Comparison of ENCODE assay signal across 11 mouse cellular contexts in genomic region chr14:25583899-25584298, GRCm38 (mm10).
DNase-seq lines count a peak whose midpoint lies in the region; ATAC-seq lines count a peak whose summit lies in the region.
"Had no signal": no experiment of that assay in that cellular context is flagged by ENCODE, and none has a peak within 500 bp of the region (broad histone marks: within the 10 kb centered on the region; RNA-seq: fewer than 3 reads in every experiment).

No protein-coding gene starts in this region.

- H3K27me3 ChIP-seq in embryonic facial prominence, embryonic 10.5 days (replicated peaks; ENCODE audit: low read depth, poor library complexity, severe bottlenecking), result no peaks in the 10 kb centered on the region
- H3K27me3 ChIP-seq in heart, embryonic 13.5 days (replicated peaks), result no peaks in the 10 kb centered on the region
- no peaks in the 10 kb centered on the region for H3K27me3 ChIP-seq in midbrain, embryonic 13.5 days
- H3K27me3 ChIP-seq: liver, embryonic 12.5 days; Patski had no signal

- peak; percentile 64 for DNase-seq in cerebellum, adult 11-12 months
- DNase-seq in embryonic facial prominence, embryonic 10.5 days (ENCODE audit: low spot score), result no peak
- no peak for DNase-seq in kidney, postnatal 4 days
- DNase-seq in urinary bladder, postnatal 14 days (ENCODE audit: low spot score), result no peak
- no peak for DNase-seq in adrenal gland, adult 2 months
- DNase-seq: right cerebral cortex, postnatal 4 days had no signal

- peaks cover 68% of the 10 kb centered on the region for H3K4me1 ChIP-seq in embryonic facial prominence, embryonic 10.5 days
- H3K4me1 ChIP-seq in heart, embryonic 13.5 days, result peaks cover 72% of the 10 kb centered on the region
- H3K4me1 ChIP-seq in midbrain, embryonic 13.5 days (replicated peaks), result peaks cover 82% of the 10 kb centered on the region

- peaks cover 60% of the 10 kb centered on the region for H3K36me3 ChIP-seq in embryonic facial prominence, embryonic 10.5 days (replicated peaks)
- H3K36me3 ChIP-seq in heart, embryonic 13.5 days, result peaks cover 57% of the 10 kb centered on the region
- H3K36me3 ChIP-seq in midbrain, embryonic 13.5 days, result peaks cover 38% of the 10 kb centered on the region

- ATAC-seq in cerebellum, adult (ENCODE audit: insufficient number of reproducible peaks, low FRiP score, low TSS enrichment), result no peak
- no peak for ATAC-seq in heart, embryonic 13.5 days (ENCODE audit: extremely low read depth, insufficient number of reproducible peaks, low FRiP score, low TSS enrichment)
- no peak for ATAC-seq in midbrain, embryonic 13.5 days
- ATAC-seq: liver, embryonic 12.5 days; Patski had no signal

- 75% methylated on average over 10 of the region's 10 CpGs for WGBS in embryonic facial prominence, embryonic 10.5 days
- WGBS in heart, embryonic 13.5 days, result 76% methylated on average over 10 of the region's 10 CpGs
- WGBS in midbrain, embryonic 13.5 days, result 58% methylated on average over 10 of the region's 10 CpGs

- H3K4me2 ChIP-seq in heart, embryonic 13.5 days, result no peak overlapping the region
- H3K4me2 ChIP-seq in midbrain, embryonic 13.5 days (replicated peaks), result no peak overlapping the region
- H3K4me2 ChIP-seq: liver, embryonic 12.5 days had no signal

- no peaks in the 10 kb centered on the region for H3K9me3 ChIP-seq in embryonic facial prominence, embryonic 10.5 days
- H3K9me3 ChIP-seq in heart, embryonic 13.5 days, result no peaks in the 10 kb centered on the region
- H3K9me3 ChIP-seq in midbrain, embryonic 13.5 days, result no peaks in the 10 kb centered on the region
- H3K9me3 ChIP-seq: liver, embryonic 12.5 days had no signal

- H3K27ac ChIP-seq in embryonic facial prominence, embryonic 10.5 days (replicated peaks), result peak overlapping the region; percentile 97
- peak overlapping the region; percentile 98; the same call in 1 of the 2 replicates for H3K27ac ChIP-seq in heart, embryonic 13.5 days (replicated peaks)
- H3K27ac ChIP-seq in midbrain, embryonic 13.5 days, result peak overlapping the region; percentile 99
- H3K27ac ChIP-seq: liver, embryonic 12.5 days had no signal

- H3K4me3 ChIP-seq in embryonic facial prominence, embryonic 10.5 days, result no peak overlapping the region
- H3K4me3 ChIP-seq in heart, embryonic 13.5 days, result no peak overlapping the region
- H3K4me3 ChIP-seq in midbrain, embryonic 13.5 days (replicated peaks), result no peak overlapping the region
- H3K4me3 ChIP-seq: liver, embryonic 12.5 days had no signal

- 0 out of 2 replicates have a peak overlapping the region, but pooled peaks have one; percentile 37 for H3K9ac ChIP-seq in heart, embryonic 13.5 days
- peak overlapping the region; percentile 17; the same call in 1 of the 2 replicates for H3K9ac ChIP-seq in midbrain, embryonic 13.5 days (replicated peaks)
- H3K9ac ChIP-seq: liver, embryonic 12.5 days had no signal
